Mouse (Mus musculus): ENCODE measurements around the gene Cfap299.
A peak's percentile ranks its signal among the peaks of the same experiment; 100 is the strongest.

Cfap299 gene

DNA sequence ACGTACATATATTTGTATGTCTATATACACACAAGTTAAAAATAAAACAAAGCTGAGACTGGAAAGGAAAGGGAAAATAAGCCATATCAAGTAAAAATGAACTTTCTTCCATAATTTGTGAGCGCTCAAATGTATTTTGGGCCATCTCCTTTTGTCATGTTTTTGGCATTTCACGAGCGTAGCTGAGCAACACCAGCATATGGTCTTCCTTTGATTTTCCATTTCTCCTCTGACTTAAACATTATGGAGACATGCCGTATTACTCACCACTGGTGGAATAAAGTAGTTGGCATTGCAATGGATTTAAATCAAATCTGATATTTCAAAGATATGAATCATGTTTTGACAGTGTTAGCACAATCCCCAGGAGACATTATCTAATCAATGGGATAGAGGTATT is 284.4 kb downstream of the Cfap299 start:
- DNase-seq (ENCODE audit: low spot score in 2 of 2), result no peak

DNA sequence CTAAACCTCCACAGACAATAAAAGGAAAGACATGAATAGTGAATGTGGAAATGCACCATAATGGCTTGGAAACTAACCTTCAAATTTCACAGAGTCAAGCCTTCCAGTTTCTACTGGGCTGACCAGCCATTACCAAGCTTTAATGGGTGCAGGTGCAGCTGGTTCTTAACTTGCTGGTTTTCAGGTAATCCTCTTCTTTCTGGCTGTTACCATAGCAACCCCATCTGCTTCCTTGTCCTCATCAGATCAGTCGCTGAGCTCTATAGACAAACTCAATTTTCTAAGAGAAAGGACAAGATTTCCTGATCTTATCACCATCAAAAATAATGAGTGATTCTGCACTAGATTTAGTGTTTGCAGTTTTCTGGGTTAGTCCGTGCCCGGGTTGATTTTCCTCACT is 287.8 kb downstream of the Cfap299 start:
- no peak for DNase-seq (ENCODE audit: low spot score in 2 of 2)

DNA sequence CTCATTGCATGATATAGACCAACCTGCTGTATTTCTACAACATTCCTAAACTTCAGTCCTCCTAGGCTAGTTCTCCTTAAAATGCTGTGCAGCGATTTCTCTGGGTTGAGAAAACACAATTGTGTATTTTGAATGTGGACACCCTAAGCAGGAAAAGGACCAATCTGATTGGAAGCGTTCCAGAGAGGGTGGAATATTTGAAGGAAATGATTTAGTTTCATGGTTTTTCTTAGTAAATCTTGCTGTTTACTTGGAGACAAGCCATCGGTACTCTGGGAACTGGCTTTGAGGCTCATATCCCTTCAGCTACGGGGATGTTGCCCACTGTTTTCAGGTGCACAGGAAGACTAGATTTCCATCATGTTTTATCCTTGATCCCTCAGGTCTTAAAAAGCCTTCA is 288.3 kb downstream of the Cfap299 start:
- no peak for DNase-seq (ENCODE audit: low spot score in 2 of 2)

DNA sequence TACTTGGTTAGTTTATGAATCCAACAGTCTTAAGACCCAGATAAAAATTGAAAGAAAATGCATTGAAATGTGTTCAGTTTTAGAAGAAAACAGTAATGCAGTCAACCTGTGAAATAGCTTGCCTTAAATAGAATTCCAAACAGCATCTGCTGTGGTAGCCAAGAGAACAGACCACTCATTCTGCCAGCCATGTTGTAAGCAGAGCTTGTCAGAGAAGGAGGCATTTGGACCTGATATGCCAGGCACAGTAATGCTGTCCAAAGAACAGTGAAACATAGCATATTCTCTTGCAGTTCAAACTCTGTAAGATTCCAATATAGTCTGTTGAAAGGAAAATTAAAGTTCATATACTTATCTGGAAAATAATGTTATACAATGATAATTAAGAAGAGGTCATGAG is 321.2 kb downstream of the Cfap299 start:
- DNase-seq (ENCODE audit: low spot score in 2 of 2), result peak in 1 of 2 experiments; percentile 3

DNA sequence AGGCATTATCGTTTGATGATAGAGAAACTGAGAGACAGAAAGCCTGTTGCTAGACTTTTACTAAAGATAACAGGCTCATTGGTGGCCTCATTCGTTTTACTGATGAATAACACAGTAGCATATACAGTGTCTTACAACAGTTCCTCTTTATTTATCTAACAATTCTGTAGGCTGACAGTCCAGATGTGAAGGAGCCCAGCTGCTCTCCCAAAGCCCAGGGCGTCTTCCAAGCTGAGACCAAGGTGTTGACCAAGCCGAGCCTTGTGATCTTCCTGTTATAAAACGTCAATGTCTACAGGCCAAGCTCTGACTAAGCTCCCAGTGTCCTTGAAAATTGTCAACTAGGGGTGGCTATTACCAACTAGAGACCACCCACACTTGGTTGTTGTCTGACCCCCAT is 321.9 kb downstream of the Cfap299 start:
- no peak for DNase-seq (ENCODE audit: low spot score in 2 of 2)

DNA sequence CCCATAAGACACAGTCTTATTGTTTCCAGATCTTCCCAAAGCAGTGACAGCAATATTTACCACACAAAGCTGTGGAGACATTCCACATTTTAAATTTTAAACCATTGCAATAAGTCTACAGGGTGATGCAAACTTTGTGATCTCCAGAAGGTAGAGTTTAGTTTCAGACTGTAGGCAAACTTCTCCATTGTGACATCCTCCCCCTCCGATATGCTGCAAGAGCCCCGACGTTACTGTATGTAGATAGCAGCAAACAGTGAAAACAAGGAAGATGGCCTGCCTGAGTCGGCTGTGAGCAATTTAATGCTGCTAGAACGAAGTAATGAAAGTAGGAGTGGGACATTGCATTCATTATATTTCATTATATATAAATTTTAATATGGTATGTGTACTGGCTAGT is 359.1 kb downstream of the Cfap299 start:
- DNase-seq (ENCODE audit: low spot score in 2 of 2), result no peak

DNA sequence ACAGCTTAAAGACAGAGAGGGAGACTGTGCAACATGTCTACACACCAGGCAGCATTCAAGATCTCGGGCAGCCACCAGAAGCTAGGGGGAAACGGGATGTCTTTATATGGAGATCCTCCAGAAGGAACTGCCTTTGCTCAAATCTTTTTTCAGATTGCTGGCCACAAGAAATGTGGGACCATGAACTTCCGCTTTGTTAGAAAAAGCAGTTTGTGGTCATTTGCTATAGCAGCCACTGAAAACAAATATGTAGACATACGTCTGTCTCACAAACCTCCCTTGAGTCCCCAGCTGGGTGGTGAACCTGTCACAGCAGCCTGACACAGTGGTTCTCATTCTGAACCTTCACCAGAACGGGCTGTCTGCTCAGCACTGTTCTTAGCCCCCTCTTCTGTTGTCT is 363.0 kb downstream of the Cfap299 start:
- DNase-seq (ENCODE audit: low spot score in 2 of 2), result no peak

DNA sequence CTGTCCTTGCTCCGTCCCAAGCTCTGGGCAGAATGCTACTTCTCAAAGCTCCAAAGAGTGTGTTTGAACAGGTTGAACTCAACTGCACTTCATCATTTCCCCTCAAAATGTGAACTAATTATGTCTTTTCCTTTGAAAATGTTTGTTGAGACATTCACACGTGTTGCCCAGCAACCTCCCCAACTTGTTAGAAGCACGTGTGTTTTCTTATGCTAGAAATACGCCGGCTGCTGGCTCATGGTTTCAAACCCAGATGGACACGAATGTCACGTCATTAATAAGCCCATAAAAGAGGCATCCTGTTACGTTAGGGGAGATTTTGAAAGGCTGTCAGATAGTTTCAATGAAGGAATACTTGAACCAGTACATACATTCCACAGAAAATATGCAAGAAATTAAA is 367.2 kb downstream of the Cfap299 start:
- DNase-seq (ENCODE audit: low spot score in 2 of 2), result no peak

DNA sequence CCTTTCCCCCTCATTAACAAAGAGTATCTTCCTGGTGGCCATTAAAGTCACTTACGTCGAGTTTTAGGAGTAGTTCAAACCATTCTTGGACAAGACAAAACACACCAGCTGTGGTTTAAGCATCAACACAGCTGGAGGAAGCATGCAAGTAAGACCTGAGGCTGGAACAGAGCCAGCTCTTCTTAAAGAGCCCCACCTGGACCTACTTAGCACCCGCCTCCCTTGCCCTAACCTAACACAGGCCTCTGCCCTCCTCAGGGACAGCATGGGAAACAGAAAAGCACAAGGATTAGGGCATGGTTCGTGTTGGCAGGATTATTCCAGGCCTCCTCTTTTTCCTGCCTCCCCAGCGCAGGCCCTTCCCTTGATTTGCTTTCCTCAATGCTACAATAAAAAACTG is 374.9 kb downstream of the Cfap299 start:
- DNase-seq (ENCODE audit: low spot score in 2 of 2), result no peak

DNA sequence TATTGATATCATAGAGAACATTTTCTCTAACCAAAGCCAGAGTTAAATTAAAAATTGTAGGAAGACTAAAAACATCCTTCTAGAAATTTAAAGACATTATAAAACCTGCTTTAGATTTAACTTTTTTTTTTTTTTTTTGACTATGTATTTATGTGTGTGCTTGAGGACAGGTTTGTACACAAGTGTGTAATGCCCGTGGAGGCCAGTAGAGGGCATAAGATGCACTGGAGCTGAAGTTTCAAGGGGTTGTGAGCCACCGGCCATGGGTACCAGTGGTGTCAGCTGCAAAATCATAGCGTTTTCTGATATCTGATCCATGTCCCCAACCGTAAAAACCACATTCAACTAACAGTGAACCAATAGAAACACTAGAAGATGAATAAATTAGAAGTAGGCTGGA is 377.5 kb downstream of the Cfap299 start:
- DNase-seq (ENCODE audit: low spot score in 2 of 2), result no peak

DNA sequence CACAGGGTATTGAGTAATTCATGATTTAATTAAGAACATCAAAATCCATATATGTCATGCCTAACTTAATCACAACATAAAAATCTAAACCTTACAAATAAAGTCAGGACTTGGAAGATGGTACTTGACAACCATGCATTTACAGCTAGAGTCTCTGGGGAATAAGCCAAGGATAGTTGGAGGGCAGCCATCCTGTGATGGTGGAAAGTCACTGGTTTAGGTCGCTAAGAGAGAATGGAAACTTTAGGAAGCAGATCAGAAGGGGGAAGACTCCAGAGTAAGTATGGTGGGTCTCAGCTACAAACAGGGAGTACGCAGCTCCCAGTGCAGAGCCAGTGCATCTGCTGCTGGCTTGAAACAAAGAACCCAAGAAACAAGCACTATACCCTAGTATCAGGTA is 386.3 kb downstream of the Cfap299 start:
- DNase-seq (ENCODE audit: low spot score in 2 of 2), result no peak

DNA sequence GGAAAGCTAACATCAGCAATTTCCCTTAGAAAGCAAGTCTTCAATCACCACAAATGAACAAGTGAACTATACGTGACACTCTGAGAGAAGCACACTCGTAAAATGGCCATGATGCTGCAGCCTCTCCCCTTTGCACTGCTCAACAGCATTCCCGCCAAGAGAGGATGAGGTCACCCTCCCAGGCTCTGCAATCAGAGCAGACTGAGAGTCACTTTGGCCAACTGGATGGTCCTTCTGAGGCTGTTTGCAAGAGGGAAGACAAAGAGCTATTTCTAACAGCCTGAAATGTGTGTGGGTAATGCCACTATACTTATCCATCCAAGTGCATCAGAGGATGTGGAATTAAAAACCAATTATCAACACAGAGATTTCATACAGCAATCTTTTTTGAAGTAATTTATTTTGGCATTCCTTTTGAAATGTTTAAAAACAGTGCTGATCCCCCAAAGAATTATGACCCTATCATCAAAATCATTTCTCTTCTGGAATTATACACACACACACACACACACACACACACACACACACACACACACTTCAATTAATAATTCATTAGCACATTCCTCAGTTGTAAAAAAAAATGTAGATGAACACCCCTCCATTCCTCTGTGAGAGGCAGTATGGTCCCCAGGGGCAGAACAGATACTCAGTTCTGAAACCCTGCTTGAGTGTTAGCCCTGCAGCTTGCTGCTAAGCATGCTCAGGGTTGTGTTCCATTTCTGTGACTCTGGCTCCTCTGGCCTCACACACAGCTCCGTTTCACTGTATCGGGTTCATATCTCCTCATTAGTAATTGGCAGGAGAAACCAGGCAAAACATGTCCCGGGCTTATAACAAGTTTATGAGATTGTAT is 403.3 kb downstream of the Cfap299 start:
- DNase-seq (ENCODE audit: low spot score in 2 of 2), result no peak

DNA sequence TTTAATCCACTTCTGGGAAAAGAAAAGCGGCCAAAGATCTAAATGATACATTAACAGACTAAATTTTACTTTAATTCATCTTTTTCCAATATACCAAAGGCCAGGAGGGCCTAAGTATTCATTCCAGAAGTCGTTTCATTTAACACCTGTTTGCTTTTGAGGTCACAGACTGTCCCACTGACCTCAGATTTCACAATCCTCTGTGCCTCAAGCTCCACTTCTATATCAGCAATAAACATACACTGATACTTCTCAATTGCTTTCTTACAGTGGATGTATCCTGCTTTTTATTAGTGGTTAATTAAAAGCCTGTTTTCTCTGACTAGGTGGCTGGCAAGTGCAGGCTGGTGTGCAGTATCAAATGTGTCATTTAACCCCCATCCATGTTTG is 403.9 kb downstream of the Cfap299 start:
- DNase-seq (ENCODE audit: low spot score in 2 of 2), result no peak

DNA sequence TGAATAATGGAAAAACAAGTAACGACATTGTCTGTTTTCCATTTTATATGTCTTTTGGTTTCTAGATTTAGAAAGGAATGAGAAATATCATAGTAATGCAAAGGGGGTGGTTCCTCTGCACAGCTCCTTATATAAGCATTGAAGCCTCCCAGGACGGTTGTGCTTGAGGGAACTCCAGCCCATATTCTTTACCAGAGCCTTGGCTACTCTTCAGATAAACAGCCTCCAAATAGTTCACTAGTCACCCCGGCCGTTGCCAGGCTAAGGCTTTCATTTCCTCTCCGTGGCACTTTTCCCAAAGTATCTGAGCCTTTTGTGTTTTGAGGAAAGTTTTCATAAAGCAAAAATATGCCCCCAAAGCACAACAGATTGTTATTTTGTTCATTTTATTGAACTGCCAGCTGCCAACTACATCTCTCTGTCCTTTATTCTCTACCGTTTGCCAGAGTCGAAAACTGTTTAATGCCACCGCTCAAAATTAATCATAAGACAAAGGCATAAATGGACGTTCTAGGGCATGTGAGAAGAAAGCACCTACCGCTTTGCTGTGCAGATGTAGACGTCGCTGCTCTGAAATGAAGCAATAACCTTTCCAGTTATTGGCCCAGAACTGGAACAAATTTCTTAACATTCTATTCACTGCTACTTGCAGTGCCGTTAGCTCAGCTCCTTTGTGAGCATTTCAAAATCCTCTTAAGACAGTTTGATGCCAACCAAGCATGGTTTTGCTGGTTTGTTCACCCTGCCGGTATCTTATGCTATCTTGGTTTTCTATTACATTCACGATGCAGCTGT is 433.0 kb downstream of the Cfap299 start:
- no peak for DNase-seq (ENCODE audit: low spot score in 2 of 2)

DNA sequence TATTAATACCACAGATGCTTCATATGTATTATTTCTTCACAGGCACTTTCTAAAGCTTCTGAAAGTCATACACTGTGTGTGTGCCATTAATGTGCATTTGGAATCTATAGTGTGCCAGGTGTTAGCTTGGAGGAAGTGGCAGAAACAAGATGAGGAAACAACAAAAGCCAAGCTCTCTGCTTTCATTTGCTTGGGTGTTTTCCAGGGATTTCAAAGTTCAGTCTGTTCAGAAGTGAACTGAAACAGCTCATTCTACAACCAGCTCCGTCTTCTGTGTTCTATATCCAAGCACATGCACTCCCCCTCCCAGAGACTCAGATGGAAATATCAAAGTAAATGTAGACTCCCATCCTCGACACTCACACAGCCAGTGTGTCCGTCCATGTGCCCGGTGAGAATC is 449.5 kb downstream of the Cfap299 start:
- no peak for DNase-seq (ENCODE audit: low spot score in 2 of 2)

DNA sequence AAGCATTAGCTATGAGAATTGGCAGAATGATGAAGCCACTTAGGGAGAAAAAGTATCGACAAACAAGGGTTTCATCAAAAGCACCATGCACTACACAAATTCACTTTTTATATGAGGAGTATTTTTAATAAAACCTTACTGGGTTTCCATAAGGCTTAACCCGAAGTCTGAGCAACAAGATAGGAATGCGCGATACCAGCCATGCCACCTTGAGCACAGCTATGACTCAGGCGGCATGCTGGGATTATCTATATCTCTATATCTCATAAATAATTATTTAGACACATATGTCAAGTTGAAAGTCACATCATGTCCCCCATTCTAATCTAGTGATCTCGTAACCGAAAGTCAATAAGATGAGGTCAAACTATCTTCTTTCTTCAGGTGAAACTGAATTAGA is 453.0 kb downstream of the Cfap299 start:
- no peak for DNase-seq (ENCODE audit: low spot score in 2 of 2)

DNA sequence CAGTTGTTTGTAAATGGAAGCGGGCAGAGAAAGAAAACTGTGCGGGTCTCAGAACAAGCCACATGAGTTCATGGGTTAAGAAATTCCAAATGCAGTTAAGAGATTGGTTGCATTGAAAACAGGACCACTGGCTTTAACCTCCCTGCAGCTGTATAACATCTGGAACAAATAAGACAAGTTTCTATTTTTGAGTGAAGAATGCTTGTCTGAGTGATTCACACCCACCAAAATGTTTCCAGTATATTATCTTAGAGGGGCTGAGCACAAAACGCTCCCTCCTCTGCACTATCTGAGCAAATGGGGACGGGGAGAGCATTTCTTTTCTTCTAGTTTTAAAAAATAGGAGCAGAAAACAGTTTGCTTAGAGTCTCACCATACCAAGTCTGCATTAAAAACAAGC is 458.6 kb downstream of the Cfap299 start:
- no peak for DNase-seq (ENCODE audit: low spot score in 2 of 2)

DNA sequence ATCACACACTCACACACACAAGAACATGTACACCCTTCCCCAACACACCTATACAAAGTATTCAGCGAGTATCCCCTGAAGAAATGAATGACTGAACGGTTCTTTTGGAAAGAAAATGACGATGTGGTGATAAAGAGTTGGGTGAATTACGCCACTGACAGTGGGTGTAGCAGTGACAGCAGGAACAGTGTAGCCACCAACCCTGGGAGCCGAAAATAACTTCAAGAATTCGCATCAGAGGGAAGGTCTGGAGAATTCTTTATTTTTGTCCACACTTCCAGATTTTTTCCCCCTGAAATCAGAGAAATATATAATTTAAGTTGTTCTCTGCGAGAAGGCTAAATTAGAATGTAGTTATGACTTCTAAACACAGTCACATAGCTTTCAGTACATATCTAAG is 459.5 kb downstream of the Cfap299 start:
- DNase-seq (ENCODE audit: low spot score in 2 of 2), result peak in 1 of 2 experiments; percentile 33

DNA sequence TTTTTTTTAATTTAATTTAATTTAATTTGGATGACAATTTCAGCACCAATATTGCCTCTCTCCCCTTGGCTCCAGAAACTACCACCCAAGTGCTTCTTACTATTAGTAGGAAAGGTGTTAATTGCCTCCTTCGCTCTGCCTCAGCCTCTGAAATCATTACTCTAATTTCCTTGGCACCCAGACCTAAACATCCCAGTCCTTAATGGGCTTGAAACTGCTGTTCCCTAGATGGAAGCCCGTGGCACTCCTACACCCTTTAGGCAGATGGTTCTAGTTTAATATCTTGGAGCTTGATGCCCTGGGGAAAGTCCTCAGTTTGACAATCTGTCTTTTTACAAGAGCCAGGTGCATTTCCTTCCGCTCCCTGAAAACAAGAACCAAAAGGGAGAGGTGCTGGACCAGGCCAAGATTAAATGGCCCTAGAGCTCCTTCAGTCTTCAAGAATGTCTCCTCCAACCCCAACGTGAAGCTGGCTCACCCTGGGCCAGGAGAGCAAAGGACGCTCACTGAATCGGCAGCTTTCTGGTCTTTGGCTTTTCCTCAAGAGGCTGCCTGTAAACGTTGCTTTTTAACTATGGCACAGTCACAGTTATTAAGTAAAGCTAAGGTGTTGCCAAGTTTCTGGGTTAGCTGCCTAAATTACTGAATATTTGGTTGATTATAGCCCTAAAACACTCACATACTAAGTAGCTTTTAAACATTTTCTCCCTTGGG is 461.9 kb downstream of the Cfap299 start:
- no peak for DNase-seq (ENCODE audit: low spot score in 2 of 2)

DNA sequence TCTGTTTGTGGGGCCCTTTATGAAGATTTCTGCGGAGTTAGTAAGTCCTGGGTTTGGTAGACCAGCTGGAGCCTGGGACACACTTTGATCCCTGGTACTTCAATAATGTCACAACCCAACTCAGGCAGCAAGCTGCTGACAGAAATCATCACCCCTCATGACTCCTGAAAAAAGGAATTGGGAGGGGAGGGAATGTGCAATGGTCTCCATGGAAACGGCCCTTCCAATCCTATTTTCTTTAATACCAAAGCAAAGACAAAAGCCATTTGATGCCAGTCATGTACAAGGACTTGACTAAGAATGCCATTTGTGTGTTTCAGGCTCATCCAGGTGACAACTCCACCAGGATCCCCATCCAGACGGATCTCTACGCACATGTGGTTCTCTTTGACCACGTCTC is 472.4 kb downstream of the Cfap299 start:
- no peak for DNase-seq (ENCODE audit: low spot score in 2 of 2)

DNA sequence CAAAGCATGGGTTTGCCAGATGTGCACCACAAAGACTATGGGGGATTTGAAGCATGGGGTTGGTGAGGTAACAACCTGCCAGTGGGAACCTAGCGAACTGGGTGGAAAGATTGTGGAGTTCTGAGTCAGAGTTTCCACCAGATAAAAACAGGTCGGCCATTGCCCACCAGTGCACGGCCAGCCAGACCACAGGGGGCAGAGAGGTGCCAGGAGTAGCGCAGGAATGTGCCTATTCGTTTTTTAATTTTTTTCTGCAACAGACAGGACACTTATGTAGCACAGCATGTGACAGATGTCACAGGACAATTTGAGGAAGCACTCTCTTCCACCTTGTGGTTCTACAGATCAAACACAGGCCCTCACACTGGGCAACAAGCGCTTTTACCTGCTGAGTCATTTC is 475.7 kb downstream of the Cfap299 start:
- DNase-seq (ENCODE audit: low spot score in 2 of 2), result no peak

DNA sequence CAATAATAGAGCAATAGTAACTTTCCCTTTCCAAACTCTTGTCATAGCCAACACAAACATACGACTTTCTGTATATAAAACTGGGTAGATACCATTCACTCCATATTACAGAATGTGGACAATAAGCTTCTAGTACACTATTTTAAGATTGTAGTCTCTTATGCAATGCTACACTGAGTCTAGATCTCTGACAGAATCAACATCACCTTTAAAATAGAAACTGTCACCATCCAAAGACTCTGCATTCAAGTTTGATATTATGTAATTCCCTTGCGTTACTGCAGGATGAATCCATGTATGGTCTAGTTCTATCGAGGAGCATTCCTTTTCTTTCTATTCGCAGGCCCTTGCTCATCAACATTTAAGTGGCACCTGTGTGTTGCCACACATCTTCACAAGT is 477.4 kb downstream of the Cfap299 start:
- DNase-seq (ENCODE audit: low spot score in 2 of 2), result no peak

DNA sequence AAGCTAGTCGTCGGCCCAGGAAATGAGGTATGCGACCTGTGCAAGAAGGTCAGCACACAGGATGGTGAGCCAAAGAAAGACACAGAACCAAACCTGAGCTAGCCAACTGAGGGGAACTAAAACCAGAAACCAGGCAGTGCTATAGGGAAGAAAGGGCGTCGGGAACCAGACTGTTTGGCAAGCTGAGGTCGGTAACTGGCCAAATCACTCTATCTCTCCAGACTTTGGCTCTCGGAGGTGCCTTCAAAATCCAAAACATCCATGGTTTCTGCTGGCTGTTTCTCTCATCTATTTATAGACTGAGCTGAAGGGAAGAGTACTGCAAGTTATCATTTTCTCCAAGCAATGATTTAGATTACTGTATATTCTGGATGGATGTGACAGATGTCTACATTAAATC is 477.9 kb downstream of the Cfap299 start:
- no peak for DNase-seq (ENCODE audit: low spot score in 2 of 2)

Measured in right cerebral cortex, postnatal 36 days (tissue).